Mouse (Mus musculus) T-helper 1 cell (primary cell): ENCODE measurements around the gene Camta1.

ENCODE experiments used
- in situ Hi-C: fragments of 300-600 bp; cut with MboI, MseI; formaldehyde crosslinking; loops from one replicate; pipeline ENCODE4 v1.15.1; 2025; ENCODE audit warnings: high pct_unique_total_duplicates

Camta1 gene

DNA sequence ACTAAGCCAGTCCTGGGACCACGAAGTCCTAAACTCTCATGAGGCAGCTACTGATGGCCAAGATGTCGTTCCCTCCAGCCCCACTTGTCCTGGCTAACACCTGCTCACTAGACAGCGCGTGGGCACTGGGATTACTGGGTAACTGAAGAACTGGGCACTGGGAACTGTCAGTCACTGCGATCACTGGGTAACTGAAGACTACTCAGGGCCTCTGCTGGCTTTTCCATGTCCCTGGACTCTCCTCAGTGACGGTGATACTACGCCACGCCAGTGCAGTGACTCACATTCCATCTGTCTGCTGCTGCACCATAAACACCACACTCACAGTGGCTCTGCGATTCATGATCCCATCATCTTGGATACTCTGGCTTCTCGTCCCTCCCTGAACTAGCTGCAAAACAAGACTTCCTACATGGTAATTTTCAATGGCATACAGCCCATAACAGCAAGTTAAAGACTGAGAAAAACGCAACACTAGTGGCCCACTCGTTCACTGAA lies 81.7 kb downstream of the Camta1 start:
- in situ Hi-C loops: no loop called here

DNA sequence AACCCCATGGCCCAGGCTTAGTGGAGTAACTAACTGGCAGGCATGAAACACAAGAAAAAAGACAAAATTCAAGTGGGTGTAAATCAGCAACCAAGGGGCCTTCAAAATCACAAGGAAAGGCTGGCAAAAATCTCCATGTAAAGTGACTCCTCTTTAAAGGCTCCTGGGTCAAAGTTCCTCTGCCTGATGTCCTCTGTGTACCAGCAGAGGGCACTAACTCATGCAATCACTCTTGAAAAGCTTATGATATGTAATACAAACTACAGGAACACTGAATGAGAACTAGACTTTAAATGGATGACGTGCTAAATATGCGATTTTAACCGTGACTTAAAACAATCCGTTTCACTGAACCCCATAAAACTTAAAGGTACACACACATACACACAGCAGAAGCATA lies 83.2 kb downstream of the Camta1 start:
- in situ Hi-C loops: no loop called here

DNA sequence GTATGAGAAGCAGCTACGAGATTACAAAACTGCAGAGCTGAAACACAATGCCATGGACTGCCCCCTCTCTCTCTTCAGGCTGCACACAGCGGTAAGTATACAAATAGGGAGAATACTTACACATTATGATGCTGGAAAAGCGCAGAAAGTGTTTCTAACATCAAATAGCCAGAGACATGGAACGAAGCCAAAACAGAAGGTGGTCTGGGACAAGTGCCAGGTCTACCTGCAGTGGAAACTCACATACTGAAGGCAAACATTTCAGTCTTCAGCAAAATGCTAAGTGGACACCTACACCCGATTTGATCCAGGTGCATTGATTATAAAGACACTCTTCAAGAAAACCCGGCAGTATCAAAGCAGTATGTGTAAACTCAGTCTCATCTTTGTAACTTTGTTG lies 84.2 kb downstream of the Camta1 start:
- in situ Hi-C loops: no loop called here

DNA sequence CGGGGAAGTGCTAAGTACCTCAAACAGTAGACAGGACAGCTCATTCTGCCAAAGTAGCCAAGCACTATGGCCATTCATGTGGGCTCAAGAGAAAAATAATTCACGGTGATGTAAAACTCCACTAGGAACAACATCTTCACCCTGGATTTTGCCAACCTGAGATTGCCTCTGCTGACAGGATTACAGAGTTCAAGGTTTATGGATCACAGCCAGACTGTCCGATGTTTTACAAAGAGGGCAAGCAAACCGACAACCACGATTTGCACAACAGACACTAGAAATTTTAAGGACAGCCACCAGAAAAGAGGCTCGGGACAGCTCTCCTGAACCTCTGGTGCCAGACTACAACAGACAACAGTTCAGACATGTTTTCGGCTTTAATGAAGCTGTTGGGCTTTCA lies 86.2 kb downstream of the Camta1 start:
- in situ Hi-C loops: no loop called here

DNA sequence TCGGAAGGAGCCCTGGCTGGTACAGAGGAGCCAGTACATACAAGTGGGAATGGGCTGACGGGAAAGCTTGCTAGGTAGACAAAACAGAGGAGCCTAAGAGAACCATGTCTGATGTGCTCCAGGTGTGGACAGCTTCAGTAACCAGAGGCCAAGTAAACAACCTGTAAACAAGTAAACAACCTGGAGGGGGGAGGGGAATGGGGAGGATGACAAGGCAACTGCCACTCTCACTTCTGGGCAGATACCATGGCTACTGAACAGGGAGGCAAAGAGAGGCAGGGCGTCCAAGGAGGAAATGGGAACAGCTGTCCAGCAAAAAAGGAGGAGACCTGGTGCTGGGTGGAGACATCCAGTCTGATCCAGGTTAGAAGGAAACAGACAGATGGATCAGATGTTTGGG lies 88.0 kb downstream of the Camta1 start:
- in situ Hi-C loops: no loop called here

DNA sequence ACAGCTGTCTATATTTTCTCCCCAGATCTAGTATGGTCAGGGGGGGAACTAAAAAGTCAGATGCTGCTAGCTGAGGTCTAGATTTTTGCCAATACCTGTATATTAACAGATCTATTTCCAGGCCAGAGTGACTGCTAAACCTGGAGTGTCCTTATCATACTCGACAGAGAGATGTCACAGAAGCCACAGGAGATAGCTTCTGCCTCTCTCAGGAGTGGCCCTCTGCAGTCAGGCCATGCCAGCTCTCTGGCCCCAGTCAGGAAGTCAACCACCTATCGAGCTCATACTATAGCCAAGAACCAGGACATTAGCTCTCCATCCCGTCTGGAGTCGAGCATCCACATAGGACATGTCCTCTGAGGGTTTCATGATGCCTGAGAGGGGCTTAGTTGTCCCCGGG lies 88.7 kb downstream of the Camta1 start:
- in situ Hi-C loops: no loop called here

DNA sequence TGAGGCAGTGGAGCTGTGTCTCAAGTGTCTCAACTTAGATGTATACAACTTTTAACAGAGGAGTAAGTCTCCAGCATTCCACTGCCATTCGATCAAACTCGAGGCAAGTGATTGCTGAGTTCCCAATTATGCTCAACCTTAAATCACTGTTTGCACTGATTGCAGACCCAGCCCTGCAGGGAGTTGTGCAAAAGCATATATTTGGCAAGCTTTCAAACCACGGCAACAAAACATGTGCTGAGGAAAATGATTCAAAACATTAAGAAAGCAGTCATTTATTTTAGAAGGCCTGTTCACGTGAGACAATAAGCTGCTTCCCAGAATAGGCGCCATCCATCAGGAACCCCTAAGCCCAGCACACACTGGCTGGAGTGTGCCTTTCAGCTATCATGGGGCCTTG lies 91.0 kb downstream of the Camta1 start:
- in situ Hi-C loops: no loop called here

DNA sequence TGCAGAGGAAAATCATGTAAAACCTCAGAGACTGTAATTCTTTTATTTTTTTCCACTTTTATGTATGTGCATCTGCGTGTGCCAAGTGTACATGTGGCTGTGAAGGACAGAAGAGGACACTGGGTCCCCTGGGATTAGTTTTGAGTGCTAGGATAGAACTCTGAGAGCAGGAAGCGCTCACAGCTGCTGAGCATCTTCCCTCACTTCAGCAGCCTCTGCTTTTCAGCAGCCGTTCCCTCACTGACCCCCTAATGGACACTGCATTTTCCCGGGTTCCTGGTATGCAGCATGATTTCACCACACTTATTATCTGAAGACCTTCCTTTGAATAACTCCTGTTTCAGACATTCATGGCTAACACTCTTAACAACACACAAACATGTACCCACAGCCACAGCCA lies 93.9 kb downstream of the Camta1 start:
- in situ Hi-C loops: no loop called here

DNA sequence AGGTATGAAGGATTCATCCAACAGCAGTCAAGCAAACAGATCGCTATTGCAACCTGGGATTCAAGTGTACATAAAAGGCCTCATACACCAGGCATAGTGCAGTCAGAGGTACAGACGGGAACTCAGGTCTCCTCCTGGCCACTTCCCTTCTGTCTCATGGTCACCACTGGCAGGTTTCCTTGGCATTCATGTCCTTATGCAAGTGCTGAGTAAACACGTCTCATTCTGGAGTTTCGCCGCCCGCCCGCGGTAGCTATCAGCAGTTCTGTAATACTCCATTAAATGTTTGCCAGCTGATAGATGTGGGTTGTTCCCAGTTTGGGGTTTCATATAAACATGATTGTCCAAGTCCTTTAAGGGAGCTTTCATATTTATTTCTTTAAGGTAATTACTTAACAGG lies 94.3 kb downstream of the Camta1 start:
- in situ Hi-C loops: no loop called here

DNA sequence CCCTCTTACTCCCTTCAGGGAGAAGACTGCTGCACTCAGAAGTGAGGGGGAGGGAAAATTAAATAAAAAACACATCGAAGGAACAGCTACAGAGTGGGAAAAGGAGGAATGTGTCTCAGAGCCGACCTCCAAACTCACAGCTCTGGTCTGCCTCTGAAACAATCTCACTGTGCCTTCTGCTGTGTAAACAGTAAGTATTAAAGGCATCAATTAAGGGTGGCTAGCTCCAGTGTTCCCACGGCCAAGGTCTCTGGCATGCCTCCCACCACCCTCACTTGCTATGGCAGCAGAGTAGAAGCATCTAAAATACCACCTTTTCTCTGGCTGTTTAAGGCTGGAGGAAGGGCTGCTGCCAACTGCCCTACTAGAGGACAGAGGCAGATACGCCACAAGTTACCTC lies 96.3 kb downstream of the Camta1 start:
- in situ Hi-C loops: no loop called here

DNA sequence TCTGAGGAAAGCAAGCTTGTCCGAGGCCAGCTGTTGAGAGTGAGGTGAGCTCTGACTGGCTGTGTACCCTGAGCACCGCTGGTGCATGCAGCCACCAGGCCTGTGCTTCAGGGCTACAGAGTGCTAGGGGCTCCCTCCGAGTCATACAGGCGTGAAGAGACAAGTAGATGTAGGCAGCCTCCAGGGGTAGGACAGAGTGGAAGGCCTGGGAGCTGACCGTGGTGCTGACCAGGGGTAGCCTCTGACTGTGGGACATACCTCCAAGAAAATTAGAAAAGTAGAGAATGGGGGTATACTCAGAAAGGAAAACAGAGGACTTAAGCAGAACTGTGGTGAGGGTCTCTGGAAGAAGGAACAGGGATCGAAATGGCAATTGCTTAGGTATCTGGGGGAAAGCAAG lies 97.7 kb downstream of the Camta1 start:
- in situ Hi-C loops: no loop called here

DNA sequence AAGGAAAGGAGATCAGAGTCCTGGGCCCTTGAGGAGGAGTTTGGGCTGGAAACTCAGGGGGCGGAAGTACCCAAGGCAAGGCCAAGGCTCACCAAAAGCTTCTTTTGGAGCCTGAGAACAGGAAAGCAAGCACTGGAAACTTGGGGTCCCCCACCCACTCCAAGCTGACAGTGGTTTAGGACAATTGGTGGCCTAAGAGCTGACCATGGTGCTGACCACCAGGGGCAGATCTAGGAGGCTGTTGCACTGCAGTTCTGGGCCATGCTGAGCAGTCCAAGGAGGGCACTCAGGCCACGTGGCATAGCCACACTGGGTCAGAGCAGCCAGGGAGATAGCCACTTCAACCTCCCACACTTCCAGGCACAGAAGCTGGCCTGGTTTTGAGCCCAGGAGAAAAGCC lies 102.6 kb downstream of the Camta1 start:
- in situ Hi-C loops: no loop called here

DNA sequence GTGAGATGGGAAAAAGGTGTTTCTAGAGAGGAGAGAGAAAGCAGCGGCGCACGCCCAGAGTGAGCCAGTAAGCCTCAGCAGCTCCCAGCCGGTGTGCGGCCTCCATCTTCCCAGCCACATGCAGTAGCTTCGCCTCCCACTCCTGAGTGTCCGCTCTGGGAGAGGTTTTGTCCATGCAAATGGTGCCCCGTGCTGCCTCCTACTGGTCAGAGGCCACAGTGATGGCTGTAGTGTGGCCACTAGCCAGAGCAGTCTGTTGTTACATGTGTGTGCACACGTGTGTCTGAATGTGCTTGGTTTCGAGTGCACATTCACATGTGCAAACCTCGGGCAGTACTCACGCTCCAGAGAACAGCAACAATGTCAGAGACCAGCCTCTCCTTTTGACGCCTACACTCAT lies 103.3 kb downstream of the Camta1 start:
- in situ Hi-C loops: no loop called here

DNA sequence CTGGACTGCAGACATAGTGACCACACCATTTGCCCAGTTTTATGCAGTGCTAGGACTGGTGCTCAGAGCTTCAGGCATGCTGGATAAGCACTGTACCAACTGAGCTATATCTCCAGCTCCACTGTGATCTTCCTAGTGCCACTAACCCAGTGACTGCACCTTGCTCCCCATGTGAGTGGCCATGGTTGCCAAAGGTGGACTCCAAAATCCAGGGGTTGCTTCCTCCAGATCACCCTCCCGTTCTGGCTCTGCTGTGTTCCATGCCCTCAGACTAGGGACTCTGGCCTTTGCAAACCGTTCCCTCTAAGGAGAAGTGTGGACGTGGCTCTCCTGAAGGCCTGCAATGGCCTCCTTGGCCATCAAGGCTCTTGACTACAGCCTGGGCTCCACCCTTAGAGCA lies 104.4 kb downstream of the Camta1 start:
- in situ Hi-C loops: no loop called here

DNA sequence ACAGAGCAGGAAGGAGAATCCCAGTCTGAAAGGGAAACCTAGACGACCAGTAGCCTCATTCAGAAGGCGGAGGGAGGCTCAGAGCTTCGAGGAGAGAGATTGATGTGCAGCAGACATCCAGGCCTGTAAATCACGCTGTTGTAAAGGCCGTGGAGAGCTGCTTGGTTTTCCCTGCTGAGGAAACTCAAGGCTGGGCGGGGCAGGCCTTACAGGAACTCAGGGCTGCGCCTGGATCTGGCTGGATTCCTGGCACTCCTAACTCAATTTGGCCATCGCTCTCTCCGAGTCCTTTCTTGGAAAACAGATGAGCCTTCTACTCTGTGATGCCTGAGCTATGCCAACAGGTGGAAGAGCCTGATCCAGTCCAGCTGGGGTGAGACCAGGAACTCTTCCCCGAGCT lies 105.3 kb downstream of the Camta1 start:
- in situ Hi-C loops: no loop called here

DNA sequence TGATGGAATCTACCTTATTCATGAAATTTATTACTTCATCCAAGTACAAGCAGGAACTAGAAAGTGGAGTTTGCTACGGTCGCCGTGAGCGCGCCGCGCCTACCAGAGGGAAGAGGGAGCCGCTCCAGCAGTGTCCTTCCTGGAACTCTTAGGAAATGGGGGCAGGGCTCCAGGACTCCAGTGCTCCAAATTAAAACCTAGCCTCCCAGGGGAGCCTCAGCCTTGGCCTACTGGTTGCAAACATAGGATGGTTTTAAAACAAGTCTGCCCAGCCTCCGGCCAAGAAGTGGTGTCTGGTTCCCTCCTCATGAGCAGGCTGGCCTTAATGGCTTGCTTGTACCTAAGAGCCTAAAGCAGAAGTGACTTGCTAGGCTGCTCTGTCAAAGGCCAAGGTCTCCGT lies 108.4 kb downstream of the Camta1 start:
- in situ Hi-C loops: no loop called here

DNA sequence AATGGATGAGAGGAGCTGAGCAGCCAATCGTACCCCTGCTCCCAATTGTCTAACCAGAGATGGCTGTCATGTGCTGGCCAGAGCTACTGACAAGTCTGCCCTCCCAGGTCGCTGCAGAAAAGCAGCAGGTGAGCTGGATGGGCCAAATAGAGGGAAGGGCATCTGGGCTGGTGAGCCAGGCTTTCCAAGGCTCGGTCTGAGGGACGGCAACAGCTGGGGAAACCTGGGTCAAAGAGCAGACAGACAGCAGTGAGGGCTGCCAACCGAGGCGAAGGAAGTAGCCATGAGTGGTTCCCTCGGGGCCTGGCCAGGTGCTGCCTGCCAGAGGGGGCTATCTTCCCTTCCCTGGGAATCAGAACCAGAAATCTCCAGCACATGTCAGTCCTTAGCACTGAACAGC lies 109.1 kb downstream of the Camta1 start:
- in situ Hi-C loops: no loop called here

DNA sequence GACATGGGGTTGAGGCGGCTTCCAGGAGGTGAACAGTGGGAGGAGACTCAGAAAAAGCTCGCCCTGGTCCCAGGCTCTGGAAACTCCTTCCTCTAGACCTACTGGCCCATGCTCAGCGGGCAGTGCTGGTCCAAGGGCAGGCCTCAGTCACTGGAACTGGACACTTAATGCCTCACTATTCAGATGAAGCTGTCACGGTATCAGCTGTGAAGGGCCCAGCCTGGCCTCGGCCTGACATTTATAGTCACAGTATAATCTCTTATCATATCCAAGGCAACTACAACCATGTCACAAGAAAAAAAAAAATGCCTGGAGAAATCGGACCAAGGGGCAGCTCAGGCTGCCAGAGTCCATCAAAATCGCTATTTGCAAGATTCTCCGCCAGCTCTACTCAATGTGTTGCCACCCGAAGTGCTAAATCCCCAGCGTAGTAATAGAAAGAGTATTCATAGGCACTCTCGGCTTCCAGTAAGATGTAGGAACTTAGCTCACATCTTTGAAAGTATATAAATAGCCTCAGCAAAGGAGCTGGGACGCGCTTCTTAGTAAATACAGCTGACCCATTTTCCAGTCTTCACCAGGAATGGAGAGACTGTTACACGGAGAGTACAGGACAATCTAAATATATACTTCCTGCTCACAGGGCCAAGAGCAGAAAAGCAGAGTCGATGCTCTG lies 110.3 kb downstream of the Camta1 start:
- in situ Hi-C loops: no loop called here

DNA sequence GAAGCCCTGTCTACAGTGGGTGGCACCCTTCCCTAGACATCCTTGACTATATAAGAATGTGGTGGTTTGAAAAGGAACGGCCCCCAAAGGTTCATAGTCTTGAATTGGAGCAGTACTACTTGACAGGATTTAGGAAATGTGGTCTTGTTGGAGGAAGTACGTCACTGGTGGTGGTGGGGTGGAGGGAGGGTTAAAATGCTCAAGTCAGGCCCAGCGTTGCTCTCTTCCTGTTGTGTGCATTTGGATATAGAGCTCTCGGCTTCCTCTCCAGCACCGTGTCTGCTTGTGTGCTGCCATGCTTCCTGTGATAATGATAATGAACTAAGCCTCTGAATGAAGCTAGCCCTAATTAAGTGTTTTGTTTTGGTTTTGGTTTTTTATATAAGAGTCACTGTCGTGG lies 114.0 kb downstream of the Camta1 start:
- in situ Hi-C loops: no loop called here

DNA sequence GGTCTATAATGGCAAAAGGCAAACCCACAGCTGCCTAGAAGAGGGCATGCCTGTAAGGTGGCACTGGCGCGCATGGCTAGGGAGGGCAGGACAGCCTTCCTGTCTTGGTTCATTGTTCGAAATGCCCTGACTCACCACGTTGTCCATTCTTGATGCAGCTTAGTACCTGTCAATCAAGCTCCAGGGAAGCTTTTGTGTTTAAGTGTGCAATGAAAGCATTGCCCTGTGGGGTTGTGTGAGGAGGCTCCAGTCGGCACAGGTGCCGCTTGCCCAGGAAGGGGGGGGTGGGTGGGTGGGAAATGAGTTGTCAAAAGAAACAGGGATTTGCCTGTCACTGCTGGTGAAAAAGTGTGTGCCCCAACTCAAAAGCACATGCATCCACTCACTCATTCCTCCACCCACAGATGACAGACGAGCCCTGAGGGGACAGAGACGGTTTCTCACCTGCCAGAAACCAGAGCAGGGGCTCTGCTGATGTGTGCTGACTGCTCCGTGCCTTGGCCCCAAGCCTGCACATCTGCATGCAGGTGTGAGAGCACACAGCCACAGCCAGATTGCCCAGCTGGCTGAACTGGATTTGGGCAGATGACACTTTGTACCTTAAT lies 115.6 kb downstream of the Camta1 start:
- in situ Hi-C loops: no loop called here

DNA sequence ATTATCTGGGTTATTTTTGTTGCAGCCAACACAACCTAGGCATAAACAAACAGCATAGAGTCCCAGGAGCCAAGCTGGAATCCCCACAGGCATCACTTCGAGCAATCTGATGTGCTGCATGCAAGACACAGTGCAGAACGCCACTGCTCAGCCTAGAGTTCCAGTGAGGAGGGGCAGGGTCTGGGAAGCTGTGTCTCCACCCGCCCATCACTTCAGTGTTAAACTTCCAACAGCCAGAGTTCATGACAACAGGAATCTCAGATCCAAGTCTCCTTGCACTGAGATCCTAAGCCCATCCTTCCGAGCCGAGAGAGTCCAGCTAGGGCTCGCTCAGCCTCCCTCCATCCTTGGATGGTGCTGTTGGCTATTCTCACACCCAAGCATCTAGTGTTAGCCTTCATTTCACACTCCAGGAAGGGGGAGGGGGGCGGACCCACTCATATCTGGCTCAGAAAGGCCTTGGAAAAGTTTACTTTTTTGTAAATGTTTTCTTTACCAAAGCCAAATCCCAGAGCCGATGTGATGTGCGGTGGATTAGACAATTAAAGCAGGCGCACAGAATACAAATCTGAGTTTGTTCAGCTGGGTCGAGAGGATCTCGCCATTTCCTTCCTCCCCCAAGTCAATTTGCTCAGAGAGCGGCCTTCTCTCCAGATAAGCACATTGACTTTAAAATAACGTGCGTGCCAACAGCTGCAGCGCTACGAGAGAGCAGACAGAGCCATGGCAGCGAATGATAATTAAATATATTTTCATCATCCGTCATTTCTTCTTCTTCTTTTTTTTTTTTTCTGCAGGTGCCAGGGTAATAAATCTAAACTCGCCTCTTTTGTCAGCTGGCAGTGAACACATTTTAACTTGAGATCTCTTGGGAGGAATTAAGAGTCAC lies 120.2 kb downstream of the Camta1 start:
- in situ Hi-C loops: no loop called here

DNA sequence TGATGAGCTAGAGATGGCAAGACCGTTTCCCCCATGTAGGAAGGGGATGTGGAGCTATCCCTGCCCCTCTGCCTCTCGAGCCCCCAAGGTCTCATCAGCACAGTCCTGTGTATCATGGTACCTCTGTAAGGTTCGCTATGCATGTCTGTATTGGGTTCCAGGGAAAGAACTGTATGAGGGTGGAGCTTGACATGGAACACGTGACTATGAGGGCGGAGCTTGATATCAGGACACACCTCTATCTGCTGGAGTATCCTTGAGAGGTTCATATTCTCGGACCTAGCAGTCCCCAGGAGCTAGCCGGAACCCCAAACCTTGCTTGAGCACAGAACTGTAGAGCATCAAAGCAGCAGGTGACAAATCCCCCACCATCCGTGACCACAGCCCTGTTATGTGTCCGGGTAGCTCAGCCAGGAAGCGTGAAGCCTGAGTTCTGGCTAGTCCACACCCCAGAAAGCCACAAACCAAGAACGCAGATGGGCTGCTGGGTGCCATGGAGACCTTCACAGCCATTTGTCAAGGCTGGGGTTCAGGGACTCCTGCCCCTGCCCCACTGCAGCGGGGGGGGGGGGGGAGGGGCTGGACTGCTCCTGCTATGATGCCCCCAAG lies 122.2 kb downstream of the Camta1 start:
- in situ Hi-C loops: no loop called here
